Mouse (Mus musculus): ENCODE measurements around the gene Olfr150. TPM values are rescaled to one million over a fixed set of nuclear protein-coding genes. Genes with fewer than 3 reads are reported as not detected.
"Not testable (repeated sequence)": the region's sequence is repeated elsewhere in the genome, so short reads cannot be mapped to it uniquely, and the experiment has no call there.

The Olfr150 gene
- total RNA-seq (2017) = not detected in 2 replicates

DNA sequence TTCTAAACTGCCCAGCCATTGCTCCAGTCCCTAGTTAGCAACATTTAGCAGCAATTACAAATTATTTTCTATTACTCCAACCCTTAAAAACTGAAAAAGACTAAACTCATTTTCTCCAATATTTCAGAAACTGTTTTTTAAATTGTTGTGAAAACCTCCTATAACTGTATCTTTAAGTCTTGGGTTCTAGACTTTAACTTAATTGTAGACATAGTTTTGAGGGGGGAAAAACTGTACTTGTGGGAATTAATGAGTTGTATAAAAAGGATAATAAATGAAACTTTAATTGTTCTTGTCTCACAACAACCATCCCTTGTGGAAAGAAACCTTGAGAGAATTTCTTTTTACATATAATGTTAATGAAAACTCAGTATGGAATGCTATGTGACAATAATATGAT, at the start of gene Olfr150:
TSS of gene Olfr150 (plus strand) at position 301 of the 400 bp plus-strand sequence.
- ATAC-seq (replicated peaks in 1 of 2; ENCODE audit: insufficient read depth in 1 of 2, low FRiP score in 2 of 2, low TSS enrichment in 1 of 2, low read depth in 1 of 2, poor library complexity in 2 of 2, severe bottlenecking in 2 of 2) = no peak

GRCm38 (mm10) chr9:39701123-39701522, 29.7 kb upstream of the Olfr150 start:
- ATAC-seq (replicated peaks in 1 of 2; ENCODE audit: insufficient read depth in 1 of 2, low FRiP score in 2 of 2, low TSS enrichment in 1 of 2, low read depth in 1 of 2, poor library complexity in 2 of 2, severe bottlenecking in 2 of 2) = not testable (repeated sequence)

- no peak for ATAC-seq (replicated peaks in 1 of 2; ENCODE audit: insufficient read depth in 1 of 2, low FRiP score in 2 of 2, low TSS enrichment in 1 of 2, low read depth in 1 of 2, poor library complexity in 2 of 2, severe bottlenecking in 2 of 2)
These were observed 23.8 kb upstream of the Olfr150 start, which contains the start of gene Olfr149 for GRCm38 (mm10) chr9:39707017-39707416. Olfr149 (minus strand) TSS chr9:39707117.

DNA sequence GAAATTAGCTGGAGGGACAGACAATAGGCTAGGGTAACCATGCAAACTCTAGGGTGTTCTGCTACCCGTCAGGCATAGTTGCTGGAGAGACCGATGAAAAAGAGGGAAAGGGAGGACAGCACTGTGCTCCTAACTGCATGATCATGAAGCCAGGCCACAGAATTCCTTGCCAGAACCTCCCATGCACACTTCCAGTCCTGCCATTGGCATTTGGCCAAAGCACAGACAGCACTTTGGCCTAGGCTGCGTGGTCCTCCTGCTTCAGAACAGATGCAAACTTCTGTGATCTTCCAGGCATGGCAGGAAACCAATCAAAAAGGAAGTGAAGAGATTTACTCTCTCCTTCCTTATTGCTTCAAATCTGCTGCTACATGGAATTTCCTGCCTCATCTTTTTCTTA, 21.8 kb upstream of the Olfr150 start:
- no peak for ATAC-seq (replicated peaks in 1 of 2; ENCODE audit: insufficient read depth in 1 of 2, low FRiP score in 2 of 2, low TSS enrichment in 1 of 2, low read depth in 1 of 2, poor library complexity in 2 of 2, severe bottlenecking in 2 of 2)

- ATAC-seq (replicated peaks in 1 of 2; ENCODE audit: insufficient read depth in 1 of 2, low FRiP score in 2 of 2, low TSS enrichment in 1 of 2, low read depth in 1 of 2, poor library complexity in 2 of 2, severe bottlenecking in 2 of 2) = no peak
These were observed 19.7 kb upstream of the Olfr150 start, which contains the start of gene Olfr965 for GRCm38 (mm10) chr9:39711053-39711452. Olfr965 (plus strand) TSS chr9:39711353.

GRCm38 (mm10) chr9:39740741-39741140, 10.0 kb downstream of the Olfr150 start:
- no peak for ATAC-seq (replicated peaks in 1 of 2; ENCODE audit: insufficient read depth in 1 of 2, low FRiP score in 2 of 2, low TSS enrichment in 1 of 2, low read depth in 1 of 2, poor library complexity in 2 of 2, severe bottlenecking in 2 of 2)

- ATAC-seq (replicated peaks in 1 of 2; ENCODE audit: insufficient read depth in 1 of 2, low FRiP score in 2 of 2, low TSS enrichment in 1 of 2, low read depth in 1 of 2, poor library complexity in 2 of 2, severe bottlenecking in 2 of 2) = no peak
These were observed 15.2 kb downstream of the Olfr150 start, which contains the start of gene Olfr967 for GRCm38 (mm10) chr9:39745949-39746348. Olfr967 (plus strand) TSS chr9:39746249.

GRCm38 (mm10) chr9:39746428-39746827, 15.7 kb downstream of the Olfr150 start:
- ATAC-seq (replicated peaks in 1 of 2; ENCODE audit: insufficient read depth in 1 of 2, low FRiP score in 2 of 2, low TSS enrichment in 1 of 2, low read depth in 1 of 2, poor library complexity in 2 of 2, severe bottlenecking in 2 of 2) = no peak

DNA sequence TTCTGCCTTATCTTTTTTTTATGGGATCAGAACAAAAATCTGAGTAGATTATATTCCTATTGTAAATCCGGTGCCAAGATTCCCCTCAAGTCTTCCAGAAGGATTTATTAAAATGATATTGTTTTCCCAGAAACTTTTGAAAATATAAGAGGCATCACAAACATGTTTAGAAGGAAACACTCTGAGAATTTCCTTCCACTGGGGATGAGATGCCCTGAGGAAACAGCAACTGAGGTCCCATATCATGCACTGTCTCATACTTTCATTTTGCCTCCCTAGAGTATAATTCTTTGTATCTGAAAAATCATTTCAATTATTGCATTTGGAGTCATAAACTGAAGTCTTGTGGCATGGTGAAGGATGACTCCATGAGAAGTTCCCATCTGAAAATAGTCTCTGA, 52.4 kb downstream of the Olfr150 start, which contains the start of gene Olfr968:
TSS of gene Olfr968 (minus strand) at position 101 of the 400 bp plus-strand sequence.
- ATAC-seq (replicated peaks in 1 of 2; ENCODE audit: insufficient read depth in 1 of 2, low FRiP score in 2 of 2, low TSS enrichment in 1 of 2, low read depth in 1 of 2, poor library complexity in 2 of 2, severe bottlenecking in 2 of 2) = no peak

Other genes starting within 250 kb of the Olfr150 start
- not detected in 2 replicates for gene Olfr44, start 237.0 kb upstream of the Olfr150 start, total RNA-seq (2017)
- not detected in 2 replicates for gene Olfr957, start 215.2 kb upstream of the Olfr150 start, total RNA-seq (2017)
- gene Olfr958, start 176.9 kb upstream of the Olfr150 start, total RNA-seq (2017) = not detected in 2 replicates
- not detected in 2 replicates for gene Olfr959, start 155.4 kb upstream of the Olfr150 start, total RNA-seq (2017)
- not detected in 2 replicates for gene AW551984, start 126.6 kb upstream of the Olfr150 start, total RNA-seq (2017)
- not detected in 2 replicates for gene Olfr148, start 120.3 kb upstream of the Olfr150 start, total RNA-seq (2017)
- not detected in 2 replicates for gene Olfr960, start 109.6 kb upstream of the Olfr150 start, total RNA-seq (2017)
- not detected in 2 replicates for gene Olfr961, start 85.9 kb upstream of the Olfr150 start, total RNA-seq (2017)
- gene Olfr963, start 63.8 kb upstream of the Olfr150 start, total RNA-seq (2017) = not detected in 2 replicates
- gene Olfr149, start 23.9 kb upstream of the Olfr150 start, total RNA-seq (2017) = not detected in 2 replicates
- gene Olfr965, start 19.6 kb upstream of the Olfr150 start, total RNA-seq (2017) = not detected in 2 replicates
- not detected in 2 replicates for gene Olfr967, start 15.3 kb downstream of the Olfr150 start, total RNA-seq (2017)
- not detected in 2 replicates for gene Olfr968, start 52.3 kb downstream of the Olfr150 start, total RNA-seq (2017)
- not detected in 2 replicates for gene Olfr969, start 60.0 kb downstream of the Olfr150 start, total RNA-seq (2017)
- not detected in 2 replicates for gene Olfr970, start 77.9 kb downstream of the Olfr150 start, total RNA-seq (2017)
- not detected in 2 replicates for gene Olfr971, start 105.9 kb downstream of the Olfr150 start, total RNA-seq (2017)
- not detected in 2 replicates for gene Olfr972, start 135.4 kb downstream of the Olfr150 start, total RNA-seq (2017)
- not detected in 2 replicates for gene Olfr229, start 176.4 kb downstream of the Olfr150 start, total RNA-seq (2017)
- gene Olfr974, start 206.5 kb downstream of the Olfr150 start, total RNA-seq (2017) = not detected in 2 replicates
- not detected in 2 replicates for gene Olfr975, start 221.1 kb downstream of the Olfr150 start, total RNA-seq (2017)
- gene Olfr976, start 230.2 kb downstream of the Olfr150 start, total RNA-seq (2017) = not detected in 2 replicates

All from hematopoietic stem cell, adult 5-6 weeks (primary cell).